7 mouse cellular contexts compared by ENCODE assay signal in genomic region chr3:94443597-94443964, GRCm38 (mm10). TPM values are rescaled to one million over a fixed set of nuclear protein-coding genes. Genes with fewer than 3 reads are reported as not detected.
DNase-seq lines count a peak whose midpoint lies in the region; ATAC-seq lines count a peak whose summit lies in the region.

Oaz3 (minus strand) TSS chr3:94443915.

- 0 out of 2 replicates have a peak within 1 kb of the TSS, but pooled peaks have one; percentile 29 for H3K27ac ChIP-seq in neural tube, embryonic 11.5 days (ENCODE audit: low read depth, low read length)
- peak within 1 kb of the TSS; percentile 89 for H3K27ac ChIP-seq in limb, embryonic 10.5 days
- H3K27ac ChIP-seq in neural tube, embryonic 15.5 days (replicated peaks), result peak within 1 kb of the TSS; percentile 78

- H3K9ac ChIP-seq in neural tube, embryonic 11.5 days (ENCODE audit: low read length), result peak within 1 kb of the TSS; percentile 87
- peak within 1 kb of the TSS; percentile 86 for H3K9ac ChIP-seq in neural tube, embryonic 15.5 days (replicated peaks)

- H3K4me3 ChIP-seq in neural tube, embryonic 11.5 days (ENCODE audit: low read depth, low read length), result peak within 1 kb of the TSS; percentile 92
- peak within 1 kb of the TSS; percentile 97 for H3K4me3 ChIP-seq in limb, embryonic 10.5 days
- H3K4me3 ChIP-seq in neural tube, embryonic 15.5 days (replicated peaks), result peak within 1 kb of the TSS; percentile 83

- DNase-seq in neural tube, embryonic 11.5 days (ENCODE audit: low spot score), result no peak
- DNase-seq in neural tube, embryonic 10.5 days (ENCODE audit: extremely low spot score, low spot score), result no peak
- DNase-seq in limb, embryonic 10.5 days (ENCODE audit: low spot score), result no peak
- no peak for DNase-seq in right cerebral cortex, postnatal 10 days (ENCODE audit: low spot score in 2 of 2)
- DNase-seq in left cerebral cortex, postnatal 25 days (ENCODE audit: low spot score in 2 of 2), result no peak

- no peaks in the 10 kb centered on the region for H3K9me3 ChIP-seq in neural tube, embryonic 11.5 days (ENCODE audit: control insufficient read depth, low read length)
- H3K9me3 ChIP-seq in limb, embryonic 10.5 days (replicated peaks), result no peaks in the 10 kb centered on the region
- H3K9me3 ChIP-seq in neural tube, embryonic 15.5 days (replicated peaks), result no peaks in the 10 kb centered on the region

- H3K4me2 ChIP-seq in neural tube, embryonic 11.5 days (ENCODE audit: low read depth), result peak within 1 kb of the TSS; percentile 82
- peak within 1 kb of the TSS; percentile 69 for H3K4me2 ChIP-seq in neural tube, embryonic 15.5 days

- WGBS in neural tube, embryonic 11.5 days, result 1% methylated on average over 24 of the region's 24 CpGs
- under 1% methylated on average over 24 of the region's 24 CpGs for WGBS in limb, embryonic 10.5 days
- WGBS in neural tube, embryonic 15.5 days, result under 1% methylated on average over 24 of the region's 24 CpGs

- H3K36me3 ChIP-seq in neural tube, embryonic 11.5 days (ENCODE audit: control insufficient read depth, insufficient read depth, low read length), result peaks cover 14% of the 10 kb centered on the region; the same call in 1 of the 2 replicates
- peaks cover 40% of the 10 kb centered on the region for H3K36me3 ChIP-seq in limb, embryonic 10.5 days
- peaks cover 40% of the 10 kb centered on the region for H3K36me3 ChIP-seq in neural tube, embryonic 15.5 days

- H3K27me3 ChIP-seq in neural tube, embryonic 11.5 days (ENCODE audit: control insufficient read depth, insufficient read depth, low read length), result no peaks in the 10 kb centered on the region
- H3K27me3 ChIP-seq in limb, embryonic 10.5 days (ENCODE audit: low read depth, poor library complexity, severe bottlenecking), result peaks cover 7% of the 10 kb centered on the region; the same call in 1 of the 2 replicates
- H3K27me3 ChIP-seq in neural tube, embryonic 15.5 days (replicated peaks), result peaks cover 6% of the 10 kb centered on the region; the same call in 1 of the 2 replicates

- ATAC-seq in neural tube, embryonic 11.5 days (ENCODE audit: insufficient read depth, low FRiP score, low TSS enrichment), result no peak
- ATAC-seq in erythroblast, adult 5-6 weeks (replicated peaks; ENCODE audit: low FRiP score, poor library complexity, severe bottlenecking), result peak; percentile 69; the same call in 1 of the 2 replicates
- ATAC-seq in neural tube, embryonic 15.5 days (ENCODE audit: low FRiP score), result peak; percentile 68

- intact Hi-C loops in left cerebral cortex, postnatal 25 days (cut with DNase I), result loop anchor here (5.0 kb wide), 1 partner anchor 76 kb away; no protein-coding TSS in a partner anchor

- 0 out of 2 replicates have a peak, but pooled peaks cover 3% of the 10 kb centered on the region for H3K4me1 ChIP-seq in neural tube, embryonic 11.5 days (ENCODE audit: control insufficient read depth, insufficient read depth, low read length)
- peaks cover 9% of the 10 kb centered on the region for H3K4me1 ChIP-seq in limb, embryonic 10.5 days
- peaks cover 16% of the 10 kb centered on the region for H3K4me1 ChIP-seq in neural tube, embryonic 15.5 days

RNA-seq across cellular contexts. Expression of gene Oaz3, which starts in this region (rescaled TPM):
- polyA plus RNA-seq in neural tube, embryonic 11.5 days (2014; fragmentation: Nextera tagmentation; extraction: Ambion mirVana), result 0.23 and 0.41 TPM in 2 replicates
- total RNA-seq in erythroblast, adult 5-6 weeks (2015; ENCODE audit: low replicate concordance), result not detected in 2 replicates
- total RNA-seq in erythroblast, adult 5-6 weeks (2017; ENCODE audit: low replicate concordance), result not detected in 2 replicates
- polyA plus RNA-seq in limb, embryonic 10.5 days (2016; fragmentation: Nextera tagmentation; extraction: Ambion mirVana), result 0.29 and 0.51 TPM in 2 replicates
- 0.78 and 0.97 TPM in 2 replicates for polyA plus RNA-seq in neural tube, embryonic 15.5 days (2015; fragmentation: Nextera tagmentation; extraction: Ambion mirVana)
- not detected for total RNA-seq in left cerebral cortex, postnatal 25 days (2021)

Comparison
In these comparisons a context has a peak if more than half of its experiments do, and no peak if none do; other contexts are left out.
1. Peak in ATAC-seq in erythroblast, adult 5-6 weeks; RNA of the gene not detected or under 1 TPM.
2. Peak in ATAC-seq, H3K4me3 ChIP-seq, H3K27ac ChIP-seq, H3K9ac ChIP-seq and H3K4me2 ChIP-seq in neural tube, embryonic 15.5 days; RNA of the gene not detected or under 1 TPM.
3. H3K27ac ChIP-seq: peak in every context shown above with its lines; median percentile 89 in limb, embryonic 10.5 days; 78 in neural tube, embryonic 15.5 days; 29 in neural tube, embryonic 11.5 days.